8 mouse cellular contexts compared by ENCODE assay signal in genomic region chr5:73854025-73854773, GRCm38 (mm10).
A peak's percentile ranks its signal among the peaks of the same experiment; 100 is the strongest.
DNase-seq lines count a peak whose midpoint lies in the region; ATAC-seq and TF ChIP-seq lines count a peak whose summit lies in the region.

No protein-coding gene starts in this region.

- no peak overlapping the region for H3K9ac ChIP-seq in intestine, embryonic 15.5 days

- H3K4me1 ChIP-seq in thymus, adult 2 months (replicated peaks; ENCODE audit: control insufficient read depth, insufficient read depth, low read length): no peaks in the 10 kb centered on the region
- H3K4me1 ChIP-seq in intestine, embryonic 15.5 days (replicated peaks): 0 out of 2 replicates have a peak, but pooled peaks cover 3% of the 10 kb centered on the region

- DNase-seq in thymus, adult 2 months: peak; percentile 36
- no peak for DNase-seq in thymus, adult 18-20 months
- peak; percentile 85 for DNase-seq in embryo, embryonic 9.5 days (ENCODE audit: extremely low spot score)
- DNase-seq in left cerebral cortex, adult 9 months (ENCODE audit: low spot score in 2 of 2): peak; percentile 51 to 90
- peak; percentile 86 for DNase-seq in mesoderm, embryonic 11.5 days (ENCODE audit: low read depth, low spot score)
- peak; percentile 81 for DNase-seq in skeletal muscle tissue, adult 2 months (ENCODE audit: low read depth, low spot score)

- TF ChIP-seq CTCF in thymus, adult 2 months (IDR thresholded peaks at IDR 0.05; ENCODE audit: borderline replicate concordance, control insufficient read depth, extremely low read depth, insufficient read depth, low read length, poor library complexity): peak; percentile 57; the same call in 1 of the 2 replicates

- no peaks in the 10 kb centered on the region for H3K9me3 ChIP-seq in intestine, embryonic 15.5 days

- no peak overlapping the region for H3K27ac ChIP-seq in thymus, adult 2 months (ENCODE audit: control insufficient read depth, insufficient read depth, low read length)
- no peak overlapping the region for H3K27ac ChIP-seq in intestine, embryonic 15.5 days

- peak overlapping the region; percentile 26; the same call in 1 of the 2 replicates for H3K4me2 ChIP-seq in intestine, embryonic 15.5 days (replicated peaks)

- no peak for TF ChIP-seq POLR2A in thymus, adult 2 months (IDR thresholded peaks at IDR 0.05; ENCODE audit: control insufficient read depth, extremely low read depth, insufficient read depth, low read length, poor library complexity)

- no peaks in the 10 kb centered on the region for H3K36me3 ChIP-seq in thymus, adult 2 months (ENCODE audit: control insufficient read depth, insufficient read depth, low read length)
- no peaks in the 10 kb centered on the region for H3K36me3 ChIP-seq in intestine, embryonic 15.5 days

- no peak overlapping the region for H3K4me3 ChIP-seq in thymus, adult 2 months (ENCODE audit: control insufficient read depth, insufficient read depth, low read length)
- H3K4me3 ChIP-seq in intestine, embryonic 15.5 days (replicated peaks): no peak overlapping the region

- no peaks in the 10 kb centered on the region for H3K27me3 ChIP-seq in thymus, adult 2 months (ENCODE audit: control insufficient read depth, insufficient read depth, low read length)
- H3K27me3 ChIP-seq in intestine, embryonic 15.5 days (replicated peaks): 0 out of 2 replicates have a peak, but pooled peaks cover 3% of the 10 kb centered on the region

- peak; percentile 82 for ATAC-seq in granulocyte monocyte progenitor cell, adult 5-6 weeks (replicated peaks; ENCODE audit: poor library complexity, severe bottlenecking)
- peak; percentile 89 for ATAC-seq in intestine, embryonic 15.5 days

- 56% methylated on average over 22 of the region's 22 CpGs for WGBS in thymus, adult 2 months
- WGBS in intestine, embryonic 15.5 days: 36% methylated on average over 22 of the region's 22 CpGs

Comparison
In these comparisons a context has a peak if more than half of its experiments do, and no peak if none do; other contexts are left out.
1. DNase-seq: peak in thymus, adult 2 months (single experiment), embryo, embryonic 9.5 days (single experiment), left cerebral cortex, adult 9 months (2 of 2), mesoderm, embryonic 11.5 days (single experiment) and skeletal muscle tissue, adult 2 months (single experiment); none in thymus, adult 18-20 months (0 of 2).